Mouse (Mus musculus) heart, adult 2 months (tissue): Measurements from ENCODE around the gene Ptprm.

Experiments
- CTCF ChIP-seq: fragments of 200-600 bp; IDR thresholded peaks from 2 replicates; pipeline ENCODE4 v1.8.1; 2022; ENCODE audit warnings: antibody characterized with exemption, mild to moderate bottlenecking, moderate library complexity
- POLR2A ChIP-seq: fragments of 200-500 bp; IDR thresholded peaks from 2 replicates; pipeline ENCODE4 v1.6.1; 2011; ENCODE audit warnings: mild to moderate bottlenecking, low read depth, low read length, control low read depth; ENCODE audit not compliant: insufficient read depth

DNA sequence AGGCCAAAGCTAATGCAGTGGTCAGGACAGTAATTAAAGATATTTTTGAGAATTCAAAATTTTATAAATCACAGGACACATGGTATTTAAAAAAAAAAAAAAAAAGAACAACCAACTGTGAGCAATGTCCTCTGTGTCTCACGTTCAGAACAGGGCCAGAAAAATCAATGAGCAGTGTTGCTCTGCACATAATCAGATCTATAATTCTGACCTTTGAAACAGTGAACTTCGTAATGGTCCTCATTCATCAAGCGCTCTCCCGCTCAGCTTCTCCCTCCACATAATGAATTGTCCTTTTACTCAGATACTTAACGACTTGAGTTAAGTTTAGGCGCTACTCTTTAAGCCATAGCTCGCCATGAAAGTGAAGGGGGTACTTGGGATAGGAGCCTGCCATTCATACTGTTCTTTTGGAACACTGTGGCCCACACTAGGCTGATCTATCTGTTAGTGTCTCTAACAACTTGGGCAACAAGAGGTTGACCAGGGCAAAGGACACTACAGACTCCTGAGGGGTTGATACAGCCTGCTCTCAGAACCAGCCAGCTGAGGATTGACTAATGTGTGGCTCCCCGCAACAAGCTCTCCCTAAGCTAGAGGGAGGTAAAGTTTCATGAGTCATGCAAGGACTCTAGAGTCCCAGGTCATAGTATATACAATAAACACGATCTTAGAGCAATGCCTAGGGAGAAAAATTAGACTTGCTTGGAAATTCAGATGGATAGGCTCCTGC is 473.1 kb downstream of the Ptprm start:
- TF ChIP-seq CTCF (no peak), POLR2A (no peak)
